Mouse (Mus musculus) adrenal gland (tissue): Measurements from ENCODE around the gene Plppr3.

Experiments
- intact Hi-C: fragments of 180-260 bp; cut with DNase I; formaldehyde crosslinking; loops from one replicate; pipeline ENCODE4 v1.15.1; 2025

Plppr3 gene

DNA sequence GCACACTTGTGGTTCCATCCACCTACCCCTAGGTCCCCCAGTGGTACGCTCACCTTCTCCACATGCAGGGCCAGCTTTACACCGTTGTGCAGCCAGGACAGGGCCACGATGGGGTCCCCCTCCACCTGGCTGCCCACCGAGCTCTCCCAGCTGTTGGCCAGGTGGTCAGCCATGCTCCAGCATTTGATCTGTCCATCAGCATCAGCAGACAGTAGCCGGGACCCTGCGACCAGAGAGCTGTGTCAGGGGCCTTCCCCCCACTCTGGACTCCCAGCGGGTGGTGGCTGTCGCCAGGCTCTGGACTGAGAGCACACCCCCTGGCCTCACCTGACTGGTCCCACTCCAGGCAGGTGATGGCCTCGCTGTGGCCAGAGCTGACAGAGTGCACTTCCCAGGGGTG, 32.3 kb upstream of the Plppr3 start:
- intact Hi-C loops: no loop called here

GRCm38 (mm10) chr10:79900951-79901410, 26.5 kb upstream of the Plppr3 start:
- intact Hi-C loops: no loop called here

DNA sequence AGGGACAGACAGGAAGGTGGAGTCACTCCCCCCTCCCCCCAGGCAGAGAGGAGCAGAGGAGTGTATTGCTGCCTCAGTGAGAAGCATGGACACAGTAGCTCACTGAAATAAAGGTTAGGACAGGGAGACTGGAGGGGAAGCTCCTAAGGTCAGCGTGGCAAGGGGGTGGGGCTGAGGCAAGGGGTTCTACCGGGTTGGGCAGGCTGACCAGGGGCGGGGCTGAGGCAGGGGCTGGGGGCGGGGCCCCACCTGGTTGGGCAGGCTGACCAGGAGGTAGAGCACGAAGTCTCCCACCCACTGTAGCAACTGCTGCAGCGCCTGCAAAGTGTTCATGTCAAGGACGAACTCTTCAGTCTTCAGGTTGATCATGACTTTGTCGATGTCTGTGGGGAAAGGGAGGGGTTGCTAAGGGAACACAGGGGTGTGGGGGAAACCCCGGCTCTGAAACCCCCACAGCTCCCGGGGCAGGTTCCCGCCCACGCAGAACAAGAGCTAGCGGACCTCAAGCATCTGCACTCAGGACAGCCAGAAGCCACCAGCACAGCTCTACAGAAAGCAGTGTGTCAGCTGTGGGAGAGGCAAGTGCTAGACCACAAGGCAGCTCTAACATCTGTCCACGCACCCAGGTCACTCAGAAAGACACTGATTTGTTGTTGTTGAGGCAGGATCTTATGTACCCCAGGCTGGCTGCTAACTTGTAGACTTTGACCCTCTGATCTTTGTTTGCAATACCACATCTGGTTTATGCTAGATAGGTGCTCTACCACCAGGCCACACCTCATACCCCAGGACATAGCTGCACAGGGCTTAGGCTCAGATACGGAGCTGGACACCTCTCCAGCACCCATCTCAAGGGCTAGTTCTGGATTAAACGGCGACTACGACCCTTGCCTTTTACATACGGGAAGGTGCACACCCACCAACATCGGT, 23.1 kb upstream of the Plppr3 start:
- intact Hi-C loops: no loop called here

- intact Hi-C loops: no loop called here
These were observed 22.4 kb upstream of the Plppr3 start for GRCm38 (mm10) chr10:79896814-79897213.

- intact Hi-C loops: no loop called here
These were observed 21.9 kb upstream of the Plppr3 start for GRCm38 (mm10) chr10:79896306-79896705.

GRCm38 (mm10) chr10:79892451-79893118, 18.2 kb upstream of the Plppr3 start:
- intact Hi-C loops: loop anchor here (5.0 kb wide), 1 partner anchor 65 kb away; no protein-coding TSS in a partner anchor

GRCm38 (mm10) chr10:79890670-79891069, 16.2 kb upstream of the Plppr3 start, which contains the start of gene Cfd:
Gene Cfd (plus strand): TSS chr10:79890853.
- intact Hi-C loops: loop anchor here (5.0 kb wide), 1 partner anchor 67 kb away; no protein-coding TSS in a partner anchor

DNA sequence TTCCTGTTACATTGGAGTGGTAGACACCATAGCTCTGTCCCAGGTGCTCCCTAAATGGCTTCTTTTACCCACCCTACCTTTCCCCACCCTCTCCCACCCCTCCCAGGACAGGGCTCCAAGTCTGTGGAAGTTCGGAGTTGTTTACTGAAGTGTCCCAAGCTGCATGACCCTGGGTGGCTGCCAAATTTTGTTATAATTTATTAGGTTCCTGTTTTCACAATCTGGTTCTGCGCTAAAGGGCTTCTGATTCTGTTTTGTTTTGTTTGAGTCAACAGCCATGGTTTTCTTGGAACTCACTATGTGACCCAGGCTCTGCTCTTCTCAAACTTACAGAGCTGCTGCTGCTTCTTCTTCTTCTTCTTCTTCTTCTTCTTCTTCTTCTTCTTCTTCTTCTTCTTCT, 15.0 kb upstream of the Plppr3 start:
- intact Hi-C loops: no loop called here

GRCm38 (mm10) chr10:79886611-79887010, 12.2 kb upstream of the Plppr3 start:
- intact Hi-C loops: no loop called here

DNA sequence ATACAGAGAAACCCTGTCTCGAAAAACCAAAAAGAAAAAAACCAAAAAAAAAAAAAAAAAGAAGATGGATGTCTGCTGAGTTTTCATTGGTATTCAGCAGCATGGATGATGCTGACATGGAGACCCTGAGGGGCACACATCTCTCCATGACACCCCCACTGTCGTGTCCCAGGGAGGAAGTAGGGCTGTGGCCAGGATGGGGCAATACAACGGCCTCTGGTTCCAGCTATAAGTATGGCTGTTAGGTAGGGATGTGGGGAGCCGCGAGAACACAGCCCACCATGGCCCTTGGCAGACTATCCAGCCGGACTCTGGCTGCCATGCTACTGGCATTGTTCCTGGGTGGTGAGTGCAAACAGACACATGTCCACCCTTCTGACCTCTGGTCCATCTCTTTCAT, 11.6 kb upstream of the Plppr3 start, which contains the start of gene Elane:
Gene Elane, plus strand, starts transcription at position 194 of the 400 bp plus-strand sequence.
- intact Hi-C loops: no loop called here

GRCm38 (mm10) chr10:79884938-79885337, 10.5 kb upstream of the Plppr3 start:
- intact Hi-C loops: loop anchor here (5.0 kb wide), 2 partner anchors 37 to 53 kb away; partner anchors contain the start of gene R3hdm4

GRCm38 (mm10) chr10:79884446-79884845, 10.0 kb upstream of the Plppr3 start:
- intact Hi-C loops: loop anchor here (5.0 kb wide), 2 partner anchors 38 to 52 kb away; partner anchors contain the start of gene R3hdm4

DNA sequence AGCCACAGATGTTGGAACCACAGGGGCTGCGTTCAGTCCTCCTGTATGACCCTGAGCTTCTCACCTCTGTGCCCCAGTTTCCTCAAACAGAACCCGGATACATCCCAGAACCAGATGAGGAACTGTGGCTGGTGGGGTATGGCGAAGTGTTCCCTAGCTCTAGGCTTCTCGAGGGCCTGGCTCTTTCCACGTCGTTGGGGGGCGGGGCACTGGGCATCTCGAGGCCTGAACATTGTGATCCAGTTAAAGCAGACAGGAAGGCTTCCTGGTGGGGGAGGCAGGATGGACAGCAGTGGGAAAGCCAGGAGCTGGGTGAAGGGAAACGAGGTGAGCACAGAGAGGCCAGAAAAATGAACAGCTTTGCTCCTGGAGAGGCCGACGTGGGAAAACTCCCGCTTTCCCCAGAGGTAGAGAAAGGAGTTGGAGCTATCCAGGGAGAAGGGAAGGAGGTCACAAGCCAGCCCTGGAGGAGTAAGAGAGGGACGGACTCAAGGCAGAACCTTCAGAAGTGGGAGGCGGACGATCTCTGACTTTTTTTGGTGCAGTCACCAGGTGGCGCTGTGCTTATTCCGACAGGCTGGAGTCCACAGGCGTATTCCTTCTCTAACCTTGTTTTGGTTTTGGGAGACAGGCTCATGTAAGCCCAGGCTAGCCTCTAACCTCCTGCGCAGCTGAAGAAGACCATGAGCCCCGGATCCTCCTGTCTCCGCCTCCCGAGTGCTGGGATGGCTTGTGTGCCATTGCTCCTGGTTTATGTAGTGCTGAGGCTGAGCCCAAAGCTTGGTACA, 9.1 kb upstream of the Plppr3 start:
- intact Hi-C loops: loop anchor here (5.0 kb wide), 2 partner anchors 39 to 51 kb away; partner anchors contain the start of gene R3hdm4

DNA sequence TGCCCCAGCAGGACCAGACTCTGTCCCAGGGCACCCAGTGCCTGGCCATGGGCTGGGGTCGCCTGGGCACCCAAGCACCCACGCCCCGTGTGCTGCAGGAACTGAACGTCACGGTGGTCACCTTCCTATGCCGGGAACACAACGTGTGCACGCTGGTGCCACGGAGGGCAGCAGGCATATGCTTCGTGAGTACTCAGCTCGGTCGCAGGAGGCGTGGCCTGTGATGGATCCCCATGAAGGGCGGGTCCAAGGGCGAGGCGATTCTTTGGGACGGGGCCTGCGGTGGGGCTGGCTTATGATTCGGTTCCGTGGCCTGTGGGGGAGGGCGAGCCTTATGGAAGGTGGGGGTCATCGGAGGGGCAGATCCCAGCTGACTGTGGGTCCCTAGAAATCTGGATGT, 7.5 kb upstream of the Plppr3 start:
- intact Hi-C loops: loop anchor here (5.0 kb wide), 2 partner anchors 40 to 50 kb away; partner anchors contain the start of gene R3hdm4

- intact Hi-C loops: loop anchor here (5.0 kb wide), 2 partner anchors 42 to 48 kb away; partner anchors contain the start of gene R3hdm4
These were observed 6.3 kb upstream of the Plppr3 start for GRCm38 (mm10) chr10:79880721-79881120.

GRCm38 (mm10) chr10:79879527-79879926, 5.1 kb upstream of the Plppr3 start:
- intact Hi-C loops: no loop called here

GRCm38 (mm10) chr10:79877757-79878156, 3.3 kb upstream of the Plppr3 start:
- intact Hi-C loops: no loop called here

GRCm38 (mm10) chr10:79877174-79877573, 2.7 kb upstream of the Plppr3 start:
- intact Hi-C loops: no loop called here

- intact Hi-C loops: no loop called here
These were observed 632 bp downstream of the Plppr3 start for GRCm38 (mm10) chr10:79873715-79874289.

DNA sequence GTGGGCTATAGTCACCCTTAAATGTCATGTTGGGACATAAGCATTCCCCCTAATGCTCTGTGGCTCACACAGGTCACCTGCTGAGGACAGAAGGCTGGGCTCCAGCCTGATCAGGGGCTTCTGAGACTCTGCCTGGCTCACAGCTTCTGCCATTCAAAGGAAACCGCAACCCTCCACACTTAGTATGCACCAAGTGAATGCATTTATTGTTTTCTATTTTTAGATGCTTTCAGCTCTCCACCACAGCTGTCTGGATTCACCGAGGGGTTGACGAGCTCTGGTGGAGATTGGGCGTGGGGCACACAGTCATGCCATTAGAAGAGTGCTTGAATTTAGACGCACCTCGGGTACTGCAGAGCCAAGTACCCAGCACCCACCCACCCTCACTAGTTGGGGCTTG, 1.1 kb downstream of the Plppr3 start:
- intact Hi-C loops: no loop called here
